Mouse (Mus musculus) right cerebral cortex, postnatal 10 days (tissue): ENCODE measurements around the gene Sun2.

Experiments
- DNase-seq, 2 experiments: peaks; one replicate each; pipeline ENCODE4 v3.0.0; 2021; ENCODE audit warnings: low spot score in 2 of 2

Sun2 gene

GRCm38 (mm10) chr15:79725190-79725789 lies 17.0 kb downstream of the Sun2 start:
- DNase-seq: peak in 1 of 2 experiments; percentile 66

- DNase-seq: peak in 1 of 2 experiments; percentile 63
Measured at GRCm38 (mm10) chr15:79723439-79723838, 18.9 kb downstream of the Sun2 start.

- no peak for DNase-seq
Measured at GRCm38 (mm10) chr15:79720796-79721195, 21.5 kb downstream of the Sun2 start.

GRCm38 (mm10) chr15:79720267-79720666 lies 22.1 kb downstream of the Sun2 start:
- no peak for DNase-seq

- no peak for DNase-seq
Measured at GRCm38 (mm10) chr15:79716710-79717109, 25.6 kb downstream of the Sun2 start.

- no peak for DNase-seq
Measured at GRCm38 (mm10) chr15:79715646-79716045, 26.7 kb downstream of the Sun2 start.

- peak in 1 of 2 experiments; percentile 51 for DNase-seq
Measured at GRCm38 (mm10) chr15:79708229-79708822, 34.0 kb downstream of the Sun2 start.

- no peak for DNase-seq
Measured at GRCm38 (mm10) chr15:79706603-79707214, 35.6 kb downstream of the Sun2 start.

GRCm38 (mm10) chr15:79697558-79698187 lies 44.7 kb downstream of the Sun2 start:
- no peak for DNase-seq

- DNase-seq: no peak
Measured at GRCm38 (mm10) chr15:79697011-79697410, 45.3 kb downstream of the Sun2 start.

GRCm38 (mm10) chr15:79696508-79696907 lies 45.8 kb downstream of the Sun2 start:
- no peak for DNase-seq

- DNase-seq: no peak
Measured at GRCm38 (mm10) chr15:79695516-79695915, 46.8 kb downstream of the Sun2 start.

GRCm38 (mm10) chr15:79694512-79694911 lies 47.8 kb downstream of the Sun2 start:
- no peak for DNase-seq

GRCm38 (mm10) chr15:79693740-79694139 lies 48.6 kb downstream of the Sun2 start:
- no peak for DNase-seq

GRCm38 (mm10) chr15:79692334-79692733 lies 50.0 kb downstream of the Sun2 start:
- DNase-seq: no peak

- DNase-seq: peak; percentile 55 to 67
Measured at GRCm38 (mm10) chr15:79691023-79691508, 51.3 kb downstream of the Sun2 start.

GRCm38 (mm10) chr15:79690426-79691022 lies 51.8 kb downstream of the Sun2 start, which contains the start of gene Gtpbp1:
TSS of gene Gtpbp1 (plus strand) at chr15:79690845.
- peak; percentile 99 for DNase-seq

- no peak for DNase-seq
Measured at GRCm38 (mm10) chr15:79689662-79690425, 52.5 kb downstream of the Sun2 start.

GRCm38 (mm10) chr15:79688268-79688956 lies 53.9 kb downstream of the Sun2 start:
- no peak for DNase-seq

GRCm38 (mm10) chr15:79687646-79688267 lies 54.6 kb downstream of the Sun2 start, which contains the start of gene Josd1:
TSS of gene Josd1 (minus strand) at chr15:79687919.
- peak; percentile 95 to 96 for DNase-seq
